Mouse (Mus musculus): ENCODE measurements at regions not wholly inside any gene's neighbourhood (a gene's known extent, or its start where the extent isn't known, plus 50 kb on each side); places are given as distances from the start of the nearest gene placed in this dataset.

GRCm38 (mm10) chr13:107645121-107645864 is 399.0 kb upstream of the Smim15 start:
- peak in 1 of 2 experiments; percentile 35 for DNase-seq (ENCODE audit: low spot score in 2 of 2)

GRCm38 (mm10) chr13:107644705-107645104 is 399.5 kb upstream of the Smim15 start:
- no peak for DNase-seq (ENCODE audit: low spot score in 2 of 2)

GRCm38 (mm10) chr13:107641926-107642657 is 402.2 kb upstream of the Smim15 start:
- peak; percentile 79 to 85 for DNase-seq (ENCODE audit: low spot score in 2 of 2)

- no peak for DNase-seq (ENCODE audit: low spot score in 2 of 2)
These were observed 404.6 kb upstream of the Smim15 start for GRCm38 (mm10) chr13:107639620-107640019.

- DNase-seq (ENCODE audit: low spot score in 2 of 2), result no peak
These were observed 407.0 kb upstream of the Smim15 start for GRCm38 (mm10) chr13:107637269-107637668.

GRCm38 (mm10) chr13:107635114-107635513 is 409.1 kb upstream of the Smim15 start:
- no peak for DNase-seq (ENCODE audit: low spot score in 2 of 2)

GRCm38 (mm10) chr13:107627073-107627472 is 417.2 kb upstream of the Smim15 start:
- DNase-seq (ENCODE audit: low spot score in 2 of 2), result no peak

GRCm38 (mm10) chr13:107626670-107627069 is 417.6 kb upstream of the Smim15 start:
- no peak for DNase-seq (ENCODE audit: low spot score in 2 of 2)

- DNase-seq (ENCODE audit: low spot score in 2 of 2), result no peak
These were observed 422.9 kb upstream of the Smim15 start for GRCm38 (mm10) chr13:107621337-107621736.

GRCm38 (mm10) chr13:107620887-107621286 is 423.4 kb upstream of the Smim15 start:
- DNase-seq (ENCODE audit: low spot score in 2 of 2), result no peak

- DNase-seq (ENCODE audit: low spot score in 2 of 2), result no peak
These were observed 424.0 kb upstream of the Smim15 start for GRCm38 (mm10) chr13:107620210-107620609.

- no peak for DNase-seq (ENCODE audit: low spot score in 2 of 2)
These were observed 424.8 kb upstream of the Smim15 start for GRCm38 (mm10) chr13:107619430-107619927.

GRCm38 (mm10) chr13:107618796-107619429 is 425.3 kb upstream of the Smim15 start:
- DNase-seq (ENCODE audit: low spot score in 2 of 2), result no peak

- no peak for DNase-seq (ENCODE audit: low spot score in 2 of 2)
These were observed 425.9 kb upstream of the Smim15 start for GRCm38 (mm10) chr13:107618369-107618771.

- no peak for DNase-seq (ENCODE audit: low spot score in 2 of 2)
These were observed 426.7 kb upstream of the Smim15 start for GRCm38 (mm10) chr13:107617582-107617981.

GRCm38 (mm10) chr13:107616775-107617174 is 427.5 kb upstream of the Smim15 start:
- no peak for DNase-seq (ENCODE audit: low spot score in 2 of 2)

GRCm38 (mm10) chr13:107608996-107609503 is 435.2 kb upstream of the Smim15 start:
- no peak for DNase-seq (ENCODE audit: low spot score in 2 of 2)

- DNase-seq (ENCODE audit: low spot score in 2 of 2), result no peak
These were observed 437.0 kb upstream of the Smim15 start for GRCm38 (mm10) chr13:107607294-107607693.

GRCm38 (mm10) chr13:107602149-107602548 is 442.1 kb upstream of the Smim15 start:
- no peak for DNase-seq (ENCODE audit: low spot score in 2 of 2)

- DNase-seq (ENCODE audit: low spot score in 2 of 2), result no peak
These were observed 443.2 kb upstream of the Smim15 start for GRCm38 (mm10) chr13:107601132-107601439.

- no peak for DNase-seq (ENCODE audit: low spot score in 2 of 2)
These were observed 443.7 kb upstream of the Smim15 start for GRCm38 (mm10) chr13:107600331-107601131.

Data from layer of hippocampus, postnatal 10 days (tissue).